Mouse (Mus musculus) heart, embryonic 16.5 days (tissue): ENCODE data around the gene Zbtb22. TPM values are rescaled to one million over a fixed set of nuclear protein-coding genes. Genes with fewer than 3 reads are reported as not detected.

Experiments used
- ATAC-seq: fragments of 200-750 bp; cut with Nextera tagmentation; replicated peaks from 2 replicates; pipeline ENCODE4 v1.8.0; 2017; ENCODE audit warnings: moderate number of reproducible peaks; ENCODE audit not compliant: insufficient read depth, low FRiP score; ENCODE audit errors: extremely low read depth
- H3K27ac ChIP-seq: fragments of 300-500 bp; sonication (generic); 2 replicates; pipeline ENCODE4 v1.5.1; 2014; ENCODE audit warnings: mild to moderate bottlenecking, low read length, control low read depth, moderate library complexity
- H3K27me3 ChIP-seq: fragments of 300-500 bp; sonication (generic); 2 replicates; pipeline ENCODE4 v1.6.1; 2014; ENCODE audit warnings: low read length, mixed read lengths; ENCODE audit not compliant: control insufficient read depth, insufficient read depth
- H3K36me3 ChIP-seq: fragments of 300-500 bp; sonication (generic); 2 replicates; pipeline ENCODE4 v1.6.1; 2014; ENCODE audit not compliant: control insufficient read depth, insufficient read depth
- H3K4me1 ChIP-seq: fragments of 300-500 bp; sonication (generic); 2 replicates; pipeline ENCODE4 v1.6.1; 2014; ENCODE audit warnings: low read length, mixed read lengths; ENCODE audit not compliant: control insufficient read depth, insufficient read depth
- H3K4me2 ChIP-seq: fragments of 300-500 bp; sonication (generic); 2 replicates; pipeline ENCODE4 v1.6.1; 2014; ENCODE audit warnings: low read depth, mild to moderate bottlenecking, control low read depth, low read length
- H3K4me3 ChIP-seq: fragments of 300-500 bp; sonication (generic); 2 replicates; pipeline ENCODE4 v1.5.1; 2014; ENCODE audit warnings: mild to moderate bottlenecking, control low read depth, low read length
- H3K9ac ChIP-seq: fragments of 300-500 bp; sonication (generic); 2 replicates; pipeline ENCODE4 v1.6.1; 2014; ENCODE audit warnings: low read length, control low read depth
- H3K9me3 ChIP-seq: fragments of 300-500 bp; sonication (generic); replicated peaks from 2 replicates; pipeline ENCODE4 v1.6.1; 2016; ENCODE audit warnings: low read length; ENCODE audit not compliant: control insufficient read depth
- WGBS: fragments of 180-500 bp; shearing (Covaris S2); extraction: QIAGEN DNeasy Blood & Tissue Kit; methylation state at CpG from one replicate; pipeline ENCODE4 v1.1.7; 2014; 5-methylcytosine and 5-hydroxymethylcytosine counted together
- polyA plus RNA-seq: library from polyadenylated mRNA; unstranded; fragments of >200 nt; fragmentation: Nextera tagmentation; extraction: Ambion mirVana; gene quantifications from 2 replicates; pipeline ENCODE4 v1.2.1, GENCODE M21; 2015

Gene Zbtb22
- polyA plus RNA-seq, 1 experiment from 2014 or later, result 12.8 TPM

GRCm38 (mm10) chr17:33932970-33933369 lies 17.3 kb downstream of the Zbtb22 start:
- WGBS, result 91% methylated on average over 15 of the region's 15 CpGs

GRCm38 (mm10) chr17:33935422-33936055 lies 19.8 kb downstream of the Zbtb22 start:
- peaks cover 23% of the 10 kb centered on the region for H3K36me3 ChIP-seq
- H3K27me3 ChIP-seq, result no peaks in the 10 kb centered on the region
- H3K9me3 ChIP-seq, result no peaks in the 10 kb centered on the region
- H3K9ac ChIP-seq, result no peak overlapping the region
- H3K4me1 ChIP-seq, result peaks cover 15% of the 10 kb centered on the region
- H3K27ac ChIP-seq, result no peak overlapping the region
- no peak overlapping the region for H3K4me2 ChIP-seq
- no peak for ATAC-seq
- WGBS, result 86% methylated on average over 21 of the region's 21 CpGs
- no peak overlapping the region for H3K4me3 ChIP-seq

More at GRCm38 (mm10) chr17:33932970-33933369, 17.3 kb downstream of the Zbtb22 start:
- Histone ChIP-seq H3K4me1 (peaks cover 16% of the 10 kb centered on the region), H3K9ac (no peak overlapping the region), H3K27ac (no peak overlapping the region), H3K36me3 (peaks cover 23% of the 10 kb centered on the region), H3K27me3 (no peaks in the 10 kb centered on the region), H3K4me2 (no peak overlapping the region), H3K4me3 (no peak overlapping the region), H3K9me3 (no peaks in the 10 kb centered on the region)
- ATAC-seq, result no peak

- Histone ChIP-seq H3K4me3 (no peak overlapping the region), H3K4me1 (peaks cover 15% of the 10 kb centered on the region), H3K27me3 (no peaks in the 10 kb centered on the region), H3K27ac (no peak overlapping the region), H3K9me3 (no peaks in the 10 kb centered on the region), H3K36me3 (peaks cover 23% of the 10 kb centered on the region), H3K4me2 (no peak overlapping the region), H3K9ac (no peak overlapping the region)
- ATAC-seq, result no peak
- 79% methylated on average over 15 of the region's 15 CpGs for WGBS
These were observed 21.3 kb downstream of the Zbtb22 start for GRCm38 (mm10) chr17:33936993-33937392.

DNA sequence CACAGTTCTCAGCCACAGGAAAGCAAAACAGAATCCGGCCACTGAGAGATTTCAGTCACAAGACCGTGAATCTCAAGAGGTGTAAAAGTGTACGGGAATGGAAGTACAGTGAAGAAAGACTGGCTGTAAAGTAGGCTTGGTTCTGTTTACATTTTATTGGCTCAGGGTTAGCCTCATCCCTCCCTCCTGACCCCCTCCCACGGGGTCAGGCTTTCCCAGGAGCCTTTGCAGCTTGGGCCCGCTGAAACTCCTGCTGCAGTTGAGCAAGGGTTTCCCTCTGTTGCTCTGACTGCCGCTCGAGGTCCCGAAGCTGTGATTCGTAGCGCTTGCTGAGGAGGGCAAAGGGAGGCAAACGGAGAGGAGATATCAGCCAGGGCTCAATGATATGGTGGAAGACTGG lies 23.1 kb downstream of the Zbtb22 start:
- 78% methylated on average over 11 of the region's 11 CpGs for WGBS
- Histone ChIP-seq H3K4me2 (no peak overlapping the region), H3K27me3 (no peaks in the 10 kb centered on the region), H3K36me3 (peaks cover 20% of the 10 kb centered on the region), H3K4me3 (no peak overlapping the region), H3K9ac (no peak overlapping the region), H3K4me1 (peaks cover 15% of the 10 kb centered on the region), H3K27ac (no peak overlapping the region), H3K9me3 (no peaks in the 10 kb centered on the region)
- ATAC-seq, result no peak

- under 1% methylated on average over 36 of the region's 36 CpGs for WGBS
- Histone ChIP-seq H3K27me3 (no peaks in the 10 kb centered on the region), H3K9ac (peak within 1 kb of the TSS; percentile 89), H3K36me3 (peaks cover 26% of the 10 kb centered on the region), H3K4me2 (peak within 1 kb of the TSS; percentile 77), H3K4me1 (peaks cover 15% of the 10 kb centered on the region), H3K4me3 (peak within 1 kb of the TSS; percentile 87), H3K9me3 (no peaks in the 10 kb centered on the region), H3K27ac (0 out of 2 replicates have a peak within 1 kb of the TSS, but pooled peaks have one; percentile 44)
- ATAC-seq, result peak; percentile 88
These were observed 24.6 kb downstream of the Zbtb22 start, which contains the start of the genes Pfdn6 and Wdr46 for GRCm38 (mm10) chr17:33940206-33940805. Gene Pfdn6 (minus strand): TSS chr17:33940343. Gene Wdr46 (plus strand): TSS chr17:33940660.

DNA sequence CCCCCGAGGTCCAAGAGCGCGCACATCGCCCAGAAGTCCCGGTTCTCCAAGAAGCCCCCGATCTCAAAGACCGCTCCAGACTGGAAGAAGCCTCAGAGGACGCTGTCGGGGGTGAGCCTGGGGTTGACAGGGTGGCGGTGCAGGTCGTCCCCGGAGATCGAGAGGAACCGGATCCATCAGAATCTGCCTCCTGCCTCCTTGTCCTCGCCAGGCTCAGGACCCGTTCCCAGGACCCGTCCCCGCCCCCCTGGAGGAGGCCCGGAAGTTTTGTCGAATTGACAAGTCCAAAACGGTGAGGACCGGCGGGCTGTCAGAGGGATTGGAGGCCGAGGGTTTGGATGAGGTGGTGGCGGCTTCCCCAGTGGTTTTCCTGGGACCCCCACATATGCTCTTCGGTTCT lies 25.3 kb downstream of the Zbtb22 start:
- H3K36me3 ChIP-seq, result peaks cover 20% of the 10 kb centered on the region
- ATAC-seq, result 0 out of 2 replicates have a peak, but pooled peaks have one; percentile 12
- peak overlapping the region; percentile 77 for H3K4me2 ChIP-seq
- no peak overlapping the region for H3K27ac ChIP-seq
- under 1% methylated on average over 26 of the region's 26 CpGs for WGBS
- peak overlapping the region; percentile 89 for H3K9ac ChIP-seq
- peak overlapping the region; percentile 87 for H3K4me3 ChIP-seq
- peaks cover 15% of the 10 kb centered on the region for H3K4me1 ChIP-seq
- H3K27me3 ChIP-seq, result no peaks in the 10 kb centered on the region
- H3K9me3 ChIP-seq, result no peaks in the 10 kb centered on the region

- H3K36me3 ChIP-seq, result peaks cover 19% of the 10 kb centered on the region
- peak overlapping the region; percentile 89 for H3K9ac ChIP-seq
- H3K27me3 ChIP-seq, result no peaks in the 10 kb centered on the region
- H3K4me1 ChIP-seq, result peaks cover 15% of the 10 kb centered on the region
- H3K4me3 ChIP-seq, result peak overlapping the region; percentile 87
- peak overlapping the region; percentile 77 for H3K4me2 ChIP-seq
- ATAC-seq, result no peak
- 48% methylated on average over 19 of the region's 19 CpGs for WGBS
- H3K27ac ChIP-seq, result no peak overlapping the region
- no peaks in the 10 kb centered on the region for H3K9me3 ChIP-seq
These were observed 25.7 kb downstream of the Zbtb22 start for GRCm38 (mm10) chr17:33941381-33941780.

GRCm38 (mm10) chr17:33943454-33943853 lies 27.8 kb downstream of the Zbtb22 start:
- no peak for ATAC-seq
- peaks cover 15% of the 10 kb centered on the region for H3K4me1 ChIP-seq
- no peaks in the 10 kb centered on the region for H3K9me3 ChIP-seq
- H3K9ac ChIP-seq, result no peak overlapping the region
- H3K27me3 ChIP-seq, result no peaks in the 10 kb centered on the region
- WGBS, result 92% methylated on average over 15 of the region's 15 CpGs
- H3K27ac ChIP-seq, result no peak overlapping the region
- no peak overlapping the region for H3K4me2 ChIP-seq
- H3K4me3 ChIP-seq, result no peak overlapping the region
- H3K36me3 ChIP-seq, result peaks cover 19% of the 10 kb centered on the region

DNA sequence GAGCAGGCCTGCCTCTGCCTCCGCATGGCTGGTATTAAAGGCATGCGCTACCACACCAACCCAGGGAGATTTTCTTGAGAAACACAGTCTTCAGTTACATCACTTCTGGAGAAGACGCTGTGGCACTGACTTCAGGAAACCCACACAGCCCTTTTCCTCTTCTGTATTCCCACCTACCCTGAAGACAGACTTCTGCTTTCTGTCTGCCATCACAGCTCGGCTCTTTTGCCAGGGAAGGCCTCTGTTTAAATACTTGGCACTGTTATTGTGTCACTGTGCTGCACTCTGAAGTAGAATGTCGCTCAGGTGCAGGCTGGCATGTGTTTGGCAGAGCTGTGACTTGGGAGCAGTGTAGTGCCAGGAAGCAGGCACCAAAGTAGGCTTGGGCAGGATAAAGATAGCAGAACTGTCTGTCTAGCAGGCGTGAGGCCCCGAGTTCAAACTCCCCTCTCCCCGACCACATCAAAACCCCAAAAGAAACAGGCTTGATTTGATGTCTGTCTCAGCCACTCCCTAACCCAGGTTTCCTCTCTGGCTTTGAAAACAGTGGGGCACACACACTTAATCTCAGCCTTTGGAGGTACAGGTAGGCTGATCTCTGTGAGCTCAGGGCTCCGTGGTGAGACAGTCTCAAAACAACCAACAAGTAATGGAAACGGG lies 31.9 kb downstream of the Zbtb22 start:
- 78% methylated on average over 10 of the region's 10 CpGs for WGBS
- peaks cover 24% of the 10 kb centered on the region for H3K4me1 ChIP-seq
- H3K9ac ChIP-seq, result no peak overlapping the region
- H3K27me3 ChIP-seq, result no peaks in the 10 kb centered on the region
- peaks cover 27% of the 10 kb centered on the region for H3K36me3 ChIP-seq
- ATAC-seq, result no peak
- H3K9me3 ChIP-seq, result no peaks in the 10 kb centered on the region
- H3K4me2 ChIP-seq, result no peak overlapping the region
- H3K27ac ChIP-seq, result no peak overlapping the region
- no peak overlapping the region for H3K4me3 ChIP-seq
